Mouse (Mus musculus): ENCODE results near the gene Eif1.

- no peak for TF ChIP-seq EP300 (IDR thresholded peaks at IDR 0.05; ENCODE audit: low read depth)
- no peak for TF ChIP-seq CTCF (IDR thresholded peaks at IDR 0.05; ENCODE audit: low read depth)
Observed at GRCm38 (mm10) chr11:100277726-100278480, 41.8 kb upstream of the Eif1 start.

Measured in liver, embryonic 14.5 days (tissue).